Mouse (Mus musculus): ENCODE measurements around the gene Gm5485.

The Gm5485 gene

DNA sequence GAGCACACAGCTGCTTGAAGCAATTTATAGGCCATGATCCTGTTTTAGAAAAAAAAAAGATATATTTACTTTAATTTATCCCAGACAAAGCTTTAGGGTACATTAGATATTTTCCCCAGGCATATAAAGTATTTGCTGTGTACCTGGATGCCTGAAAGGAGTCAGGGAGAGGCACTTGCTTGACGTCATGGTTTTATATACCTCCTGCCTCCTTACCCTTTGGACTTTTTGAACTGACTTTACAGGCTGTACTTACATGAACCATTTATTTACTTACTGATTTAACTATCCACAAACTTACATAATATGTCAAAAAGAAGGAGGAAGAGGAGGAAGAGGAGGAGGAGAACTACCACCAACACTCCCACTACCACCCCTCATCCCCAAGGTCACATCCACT is at the start of gene Gm5485:
Gene Gm5485 (minus strand): TSS at position 171 of the 400 bp plus-strand sequence.
- no peak for DNase-seq (ENCODE audit: low spot score)

DNA sequence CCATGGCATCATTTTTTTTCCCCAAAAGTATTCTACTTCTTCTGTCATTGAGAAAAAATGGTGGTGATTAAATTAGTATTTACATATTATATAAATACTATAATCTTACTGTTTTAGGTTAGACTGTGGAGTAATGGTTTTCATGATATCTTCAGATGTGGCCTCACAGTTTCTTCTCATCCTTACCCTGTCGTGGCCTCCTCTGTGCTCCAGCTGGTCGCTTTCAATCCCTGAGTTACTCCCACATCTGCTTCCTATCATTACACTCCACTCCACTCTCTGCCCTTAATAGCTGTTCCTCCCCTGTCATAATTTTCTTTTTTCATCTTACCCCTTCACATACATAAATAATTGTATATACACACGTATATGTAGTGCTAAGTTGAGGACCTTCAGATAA is 41.0 kb upstream of the Gm5485 start:
- DNase-seq (ENCODE audit: low spot score), result no peak

GRCm38 (mm10) chr16:48446161-48446925 is 34.1 kb upstream of the Gm5485 start:
- DNase-seq (ENCODE audit: low spot score), result no peak

DNA sequence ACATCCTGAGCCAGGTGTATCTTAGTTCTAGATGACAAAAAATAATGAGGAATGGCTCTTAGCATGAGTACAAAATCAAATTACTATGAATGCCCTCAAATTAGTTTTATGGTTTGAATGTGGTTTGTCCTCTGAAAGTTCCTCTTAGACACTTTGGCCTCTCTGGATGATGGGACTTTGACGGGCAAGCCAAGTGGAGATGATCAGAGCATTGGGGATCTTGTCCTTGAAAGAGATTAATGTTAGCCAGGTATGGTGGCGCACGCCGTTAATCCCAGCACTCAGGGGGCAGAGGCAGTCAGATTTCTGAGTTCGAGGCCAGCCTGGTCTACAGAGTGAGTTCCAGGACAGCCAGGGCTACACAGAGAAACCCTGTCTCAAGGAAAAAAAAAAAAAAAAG is 32.4 kb upstream of the Gm5485 start:
- no peak for DNase-seq (ENCODE audit: low spot score)

GRCm38 (mm10) chr16:48437476-48437875 is 25.3 kb upstream of the Gm5485 start:
- no peak for DNase-seq (ENCODE audit: low spot score)

DNA sequence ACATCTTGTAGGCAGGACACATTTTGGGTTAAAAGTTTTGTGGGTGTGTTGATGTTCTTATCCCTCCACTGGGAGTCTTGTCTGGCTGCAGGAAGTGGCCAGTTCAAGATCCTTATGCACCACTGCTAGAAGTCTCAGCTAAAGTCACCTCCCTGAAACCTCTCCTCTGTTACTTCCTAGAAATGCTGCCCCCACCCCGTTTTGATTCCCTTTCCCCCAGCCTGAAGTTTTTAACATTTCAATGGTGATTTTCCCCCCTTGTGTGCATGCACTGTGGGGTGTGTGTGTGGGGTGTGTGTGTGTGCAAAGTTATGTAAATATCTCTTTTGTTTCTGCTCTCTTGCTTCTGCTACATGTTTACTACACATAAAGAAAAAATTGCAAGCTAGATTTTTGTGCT is 23.2 kb upstream of the Gm5485 start:
- DNase-seq (ENCODE audit: low spot score), result no peak

DNA sequence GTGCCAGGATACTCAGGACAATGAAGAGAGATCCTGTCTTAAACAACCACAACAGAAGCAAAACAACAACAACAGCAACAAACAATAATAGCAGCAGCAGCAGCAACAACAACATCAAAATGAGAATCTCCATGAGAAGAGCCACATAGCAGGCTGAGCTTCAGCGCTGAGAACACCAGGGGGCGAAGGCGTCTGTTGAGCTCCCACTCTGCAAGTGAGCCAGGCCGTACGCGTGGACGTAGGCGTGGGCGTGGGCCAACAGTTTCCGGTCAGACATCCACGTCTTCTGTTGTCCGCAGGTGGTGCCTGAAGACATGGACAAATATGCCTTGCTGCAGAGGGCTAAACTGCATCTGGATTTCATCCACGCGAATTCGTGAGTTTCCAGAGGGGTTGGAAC is 18.8 kb upstream of the Gm5485 start, which contains the start of gene Morc1:
Gene Morc1 (plus strand): TSS at position 211 of the 400 bp plus-strand sequence.
- no peak for DNase-seq (ENCODE audit: low spot score)

DNA sequence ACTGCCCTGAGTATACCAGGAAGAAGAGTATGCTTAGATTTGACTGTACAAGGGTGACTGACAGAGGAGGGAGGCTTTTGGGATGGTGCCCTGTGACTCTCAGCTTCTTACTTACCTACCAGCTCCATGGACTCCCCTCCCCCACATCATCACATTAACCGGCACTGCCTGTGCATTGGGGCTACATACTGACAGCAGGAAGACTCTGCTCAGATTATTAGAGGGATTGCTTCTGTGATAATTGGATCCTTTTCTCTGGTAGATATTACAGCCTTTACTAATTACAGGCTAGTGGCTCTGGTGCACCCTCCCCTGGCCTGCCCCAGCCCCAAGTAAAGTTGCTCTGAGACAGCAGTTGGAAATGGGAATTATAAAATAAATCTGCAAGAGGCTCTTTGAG is 17.2 kb upstream of the Gm5485 start:
- DNase-seq (ENCODE audit: low spot score), result no peak

DNA sequence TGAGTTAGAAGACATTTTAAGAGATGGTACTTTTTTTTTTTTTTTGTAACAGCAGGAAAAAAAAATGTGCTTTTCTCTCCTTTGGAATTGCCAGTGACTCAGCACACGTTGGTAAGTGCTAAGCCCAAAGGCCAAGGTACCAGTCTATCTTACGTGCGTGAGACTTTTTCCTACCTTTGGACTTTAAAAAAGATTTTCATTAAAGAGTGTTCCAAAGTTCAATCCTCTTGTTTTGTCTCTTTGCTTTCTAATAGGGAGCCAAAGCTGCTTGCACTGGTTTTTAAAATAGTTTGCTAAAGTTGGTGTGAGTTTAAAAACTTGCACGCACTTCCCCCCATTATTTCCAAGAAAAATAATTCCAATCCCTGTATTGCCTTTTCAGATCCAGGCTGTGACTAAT is 11.9 kb upstream of the Gm5485 start:
- no peak for DNase-seq (ENCODE audit: low spot score)

GRCm38 (mm10) chr16:48422501-48422900 is 10.3 kb upstream of the Gm5485 start:
- no peak for DNase-seq (ENCODE audit: low spot score)

- DNase-seq (ENCODE audit: low spot score), result no peak
These were observed 6.8 kb upstream of the Gm5485 start for GRCm38 (mm10) chr16:48419035-48419434.

- DNase-seq (ENCODE audit: low spot score), result no peak
These were observed 6.3 kb upstream of the Gm5485 start for GRCm38 (mm10) chr16:48418557-48418956.

DNA sequence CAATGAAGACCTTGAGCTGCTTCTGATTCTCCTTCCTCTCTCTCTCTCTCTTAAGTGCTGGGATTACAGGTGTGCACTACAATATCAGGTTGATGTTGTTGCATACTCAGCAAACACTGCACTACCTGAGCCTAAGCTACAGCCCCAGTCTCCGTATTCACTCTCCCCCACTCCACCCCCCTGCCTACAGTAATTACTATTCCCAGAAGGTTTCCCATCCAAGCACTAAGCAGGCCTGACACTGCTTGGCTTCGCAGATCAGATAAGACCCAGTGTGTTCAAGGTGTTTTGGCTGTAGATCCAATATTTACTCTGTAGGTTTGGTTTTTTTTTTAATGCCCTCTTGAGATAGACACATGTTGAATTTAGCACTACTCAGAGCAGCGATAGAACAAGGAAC is 2.1 kb downstream of the Gm5485 start:
- DNase-seq (ENCODE audit: low spot score), result no peak

GRCm38 (mm10) chr16:48409580-48409979 is 2.6 kb downstream of the Gm5485 start:
- DNase-seq (ENCODE audit: low spot score), result no peak

- DNase-seq (ENCODE audit: low spot score), result no peak
These were observed 6.4 kb downstream of the Gm5485 start for GRCm38 (mm10) chr16:48405674-48406403.

GRCm38 (mm10) chr16:48404009-48404408 is 8.2 kb downstream of the Gm5485 start:
- no peak for DNase-seq (ENCODE audit: low spot score)

DNA sequence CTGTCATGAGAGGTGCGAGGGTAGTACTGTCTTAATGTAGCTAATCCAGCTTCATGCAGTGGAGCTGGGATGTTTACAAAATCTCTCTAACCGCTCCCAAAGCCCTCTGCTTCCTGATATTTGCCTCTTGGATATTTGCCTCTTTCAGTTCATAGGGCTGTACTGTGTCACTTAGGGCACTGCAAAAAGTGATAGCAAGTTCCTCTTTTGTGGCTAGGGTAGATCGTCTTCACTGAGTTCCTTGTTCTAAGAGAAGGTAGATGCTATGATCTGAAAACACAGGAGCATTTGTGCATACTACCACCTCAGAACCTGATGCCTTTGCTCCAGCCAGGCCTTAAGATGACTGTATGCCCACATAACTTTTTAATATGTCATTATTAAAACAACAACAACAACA is 8.8 kb downstream of the Gm5485 start:
- no peak for DNase-seq (ENCODE audit: low spot score)

DNA sequence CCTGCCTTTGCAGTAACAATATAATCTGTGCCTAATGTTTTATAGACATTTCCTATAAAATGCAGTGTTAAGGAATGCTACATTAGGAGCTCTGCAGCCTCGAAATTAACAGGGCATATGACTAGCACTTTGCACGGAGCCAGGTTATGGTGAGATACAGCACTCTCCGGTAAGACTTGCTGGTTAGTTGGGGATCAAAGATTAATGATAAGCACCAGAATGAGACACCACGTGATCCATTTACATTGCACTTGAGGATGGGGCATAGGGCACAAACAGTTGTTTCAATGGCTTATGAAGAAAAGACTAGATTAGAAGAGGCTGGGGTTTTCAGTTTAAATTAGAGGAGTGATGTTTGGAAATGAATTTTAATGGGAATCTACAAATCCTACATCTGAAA is 9.3 kb downstream of the Gm5485 start:
- DNase-seq (ENCODE audit: low spot score), result no peak

DNA sequence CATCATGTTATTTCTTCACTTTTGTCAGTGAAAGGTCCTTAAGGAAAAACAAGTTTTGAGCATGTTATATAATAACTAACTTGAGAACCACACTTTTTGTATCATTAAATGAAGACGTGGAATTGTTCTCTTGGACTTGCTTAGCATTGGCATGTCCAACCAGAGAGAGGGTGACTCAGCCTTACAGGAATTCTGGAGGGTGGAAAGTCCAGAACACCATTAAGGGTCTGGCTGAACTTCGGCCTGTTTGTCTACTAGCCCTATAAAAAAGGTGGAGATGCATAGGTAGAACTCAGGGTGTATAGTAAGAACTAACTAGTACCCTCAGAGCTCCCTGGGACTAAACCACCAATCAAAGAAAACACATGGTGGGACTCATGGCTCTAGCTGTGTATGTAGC is 16.9 kb downstream of the Gm5485 start:
- no peak for DNase-seq (ENCODE audit: low spot score)

GRCm38 (mm10) chr16:48386982-48387381 is 25.2 kb downstream of the Gm5485 start:
- peak; percentile 61 for DNase-seq (ENCODE audit: low spot score)

DNA sequence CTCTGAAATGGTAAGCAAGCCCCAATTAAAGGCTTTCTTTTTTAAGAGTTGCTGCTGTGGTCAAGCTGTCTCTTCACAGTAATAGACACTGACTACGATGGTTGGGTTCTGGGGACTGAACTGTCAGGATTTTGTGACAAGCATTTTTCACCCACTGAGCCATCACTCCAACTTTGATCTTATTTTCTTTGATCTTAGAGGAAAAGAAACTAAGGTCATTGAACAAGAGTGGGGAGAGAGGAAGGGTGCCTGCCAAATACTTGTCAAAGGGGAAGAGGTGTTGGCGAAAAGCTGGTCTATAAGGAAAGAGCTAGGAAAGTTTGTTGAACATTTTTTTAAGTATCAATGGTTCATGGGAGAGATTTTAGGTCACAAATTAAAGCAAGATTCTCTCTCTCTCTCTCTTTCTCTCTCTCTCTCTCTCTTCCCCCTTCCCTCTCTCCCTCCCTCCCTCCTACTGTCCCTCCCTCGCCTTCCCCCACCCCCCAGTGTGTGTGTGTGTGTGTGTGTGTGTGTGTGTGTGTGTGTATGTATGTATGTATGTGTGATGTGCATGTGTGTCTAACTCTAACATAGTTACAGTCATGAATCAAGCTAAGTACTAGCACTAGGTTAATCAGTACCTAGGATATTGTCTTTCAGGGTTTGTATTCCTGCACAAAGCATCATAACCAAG is 28.5 kb downstream of the Gm5485 start:
- no peak for DNase-seq (ENCODE audit: low spot score)

DNA sequence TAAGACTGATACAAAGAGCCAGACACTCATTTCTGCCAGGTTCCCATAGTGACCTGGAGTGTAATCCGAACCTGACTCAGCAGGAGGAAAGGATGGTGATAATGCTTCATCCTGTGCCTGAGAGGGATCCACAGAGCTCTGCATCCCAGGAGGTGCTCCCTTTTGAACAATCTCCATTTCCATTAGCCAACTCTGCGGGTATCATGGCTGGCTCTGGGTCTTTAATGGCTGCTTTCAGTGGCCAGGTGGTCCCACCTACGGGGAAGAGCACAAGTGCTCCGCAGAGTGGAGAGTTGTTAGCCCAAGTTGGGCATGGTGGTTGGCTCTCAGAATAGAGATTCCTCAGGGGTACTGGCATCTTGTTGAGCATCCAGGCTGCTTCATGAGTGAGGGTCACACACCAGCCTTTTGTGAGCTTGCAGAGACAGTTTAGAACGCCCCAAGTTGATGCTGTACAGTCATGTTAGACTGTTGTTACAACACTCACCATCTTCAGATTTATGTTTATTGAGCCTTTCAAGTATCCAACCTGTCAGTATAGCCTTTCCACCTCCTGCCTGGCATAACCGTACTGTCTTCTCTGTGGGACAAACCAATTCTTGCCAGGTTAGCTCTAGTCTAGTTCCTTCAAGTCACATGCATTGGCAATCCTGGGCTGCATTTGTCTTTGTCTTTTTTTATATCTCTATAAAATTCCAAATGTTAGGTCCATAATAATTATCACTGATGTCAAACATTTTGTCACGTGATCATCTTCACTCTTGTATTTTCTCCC is 38.3 kb downstream of the Gm5485 start:
- no peak for DNase-seq (ENCODE audit: low spot score)
